Mouse (Mus musculus): ENCODE measurements around the gene CK137956.

Gene CK137956

GRCm38 (mm10) chr4:127970901-127971868 is at the start of gene CK137956:
Gene CK137956 (minus strand): TSS chr4:127970951.
- no peak for DNase-seq (ENCODE audit: extremely low read depth, low read depth)

GRCm38 (mm10) chr4:128019465-128019864 is 48.7 kb upstream of the CK137956 start:
- DNase-seq (ENCODE audit: extremely low read depth, low read depth) = no peak

GRCm38 (mm10) chr4:128004797-128005452 is 34.2 kb upstream of the CK137956 start:
- DNase-seq (ENCODE audit: extremely low read depth, low read depth) = no peak

- no peak for DNase-seq (ENCODE audit: extremely low read depth, low read depth)
These were observed 31.9 kb upstream of the CK137956 start for GRCm38 (mm10) chr4:128002638-128003101.

GRCm38 (mm10) chr4:127999281-127999680 is 28.5 kb upstream of the CK137956 start:
- no peak for DNase-seq (ENCODE audit: extremely low read depth, low read depth)

GRCm38 (mm10) chr4:127989347-127989995 is 18.7 kb upstream of the CK137956 start:
- DNase-seq (ENCODE audit: extremely low read depth, low read depth) = no peak

GRCm38 (mm10) chr4:127988526-127989180 is 17.9 kb upstream of the CK137956 start:
- no peak for DNase-seq (ENCODE audit: extremely low read depth, low read depth)

GRCm38 (mm10) chr4:127987784-127988455 is 17.2 kb upstream of the CK137956 start, which contains the start of gene Csmd2:
Gene Csmd2 (plus strand): TSS chr4:127987857.
- DNase-seq (ENCODE audit: extremely low read depth, low read depth) = no peak

GRCm38 (mm10) chr4:127987270-127987669 is 16.5 kb upstream of the CK137956 start:
- no peak for DNase-seq (ENCODE audit: extremely low read depth, low read depth)

GRCm38 (mm10) chr4:127986491-127987075 is 15.8 kb upstream of the CK137956 start:
- no peak for DNase-seq (ENCODE audit: extremely low read depth, low read depth)

- DNase-seq (ENCODE audit: extremely low read depth, low read depth) = no peak
These were observed 15.1 kb upstream of the CK137956 start for GRCm38 (mm10) chr4:127985874-127986273.

GRCm38 (mm10) chr4:127984426-127984825 is 13.7 kb upstream of the CK137956 start:
- no peak for DNase-seq (ENCODE audit: extremely low read depth, low read depth)

- no peak for DNase-seq (ENCODE audit: extremely low read depth, low read depth)
These were observed 10.4 kb upstream of the CK137956 start for GRCm38 (mm10) chr4:127981125-127981524.

- DNase-seq (ENCODE audit: extremely low read depth, low read depth) = no peak
These were observed 2.2 kb upstream of the CK137956 start for GRCm38 (mm10) chr4:127972976-127973375.

- DNase-seq (ENCODE audit: extremely low read depth, low read depth) = no peak
These were observed 731 bp downstream of the CK137956 start for GRCm38 (mm10) chr4:127970018-127970421.

- no peak for DNase-seq (ENCODE audit: extremely low read depth, low read depth)
These were observed 1.6 kb downstream of the CK137956 start for GRCm38 (mm10) chr4:127969101-127969500.

GRCm38 (mm10) chr4:127953006-127953710 is 17.6 kb downstream of the CK137956 start:
- DNase-seq (ENCODE audit: extremely low read depth, low read depth) = no peak

GRCm38 (mm10) chr4:127947696-127948095 is 23.1 kb downstream of the CK137956 start:
- DNase-seq (ENCODE audit: extremely low read depth, low read depth) = no peak

- DNase-seq (ENCODE audit: extremely low read depth, low read depth) = no peak
These were observed 33.3 kb downstream of the CK137956 start for GRCm38 (mm10) chr4:127937474-127937873.

- DNase-seq (ENCODE audit: extremely low read depth, low read depth) = no peak
These were observed 35.4 kb downstream of the CK137956 start for GRCm38 (mm10) chr4:127935369-127935768.
